Mouse (Mus musculus) erythroblast, embryonic 14.5 days (primary cell): ENCODE data around the gene Pianp.

Experiments used
- GATA1 ChIP-seq: IDR thresholded peaks from 2 replicates; pipeline ENCODE4 v1.6.1; 2012; ENCODE audit warnings: low read length, inconsistent platforms, mixed read lengths
- TAL1 ChIP-seq: IDR thresholded peaks from 3 replicates; pipeline ENCODE4 v1.6.1; 2012; ENCODE audit warnings: low read length, inconsistent platforms, mixed read lengths

- TF ChIP-seq TAL1 (no peak), GATA1 (no peak)
Measured at GRCm38 (mm10) chr6:125017682-125018081, 21.2 kb downstream of the Pianp start.
